Mouse (Mus musculus) c-Kit-positive CD71-negative TER-119-negative erythroid progenitor cells, embryonic 14.5 days (primary cell): ENCODE data around the gene E2f2.

Source experiments
- DNase-seq: peaks from one replicate; pipeline ENCODE4 v3.0.0-alpha.2; 2013; ENCODE audit warnings: low read depth

Gene E2f2

GRCm38 (mm10) chr4:136172011-136172541 is at the start of gene E2f2:
Gene E2f2, plus strand, starts transcription at chr4:136172394.
- peak; percentile 63 for DNase-seq

- DNase-seq, result no peak
Observed at GRCm38 (mm10) chr4:136123111-136123791, 48.9 kb upstream of the E2f2 start.

GRCm38 (mm10) chr4:136123792-136124161 is 48.4 kb upstream of the E2f2 start:
- DNase-seq, result no peak

- no peak for DNase-seq
Observed at GRCm38 (mm10) chr4:136124581-136124980, 47.6 kb upstream of the E2f2 start.

GRCm38 (mm10) chr4:136125458-136125857 is 46.7 kb upstream of the E2f2 start:
- no peak for DNase-seq

GRCm38 (mm10) chr4:136126019-136126418 is 46.2 kb upstream of the E2f2 start:
- no peak for DNase-seq

GRCm38 (mm10) chr4:136127670-136128069 is 44.5 kb upstream of the E2f2 start:
- DNase-seq, result no peak

- DNase-seq, result no peak
Observed at GRCm38 (mm10) chr4:136129842-136130241, 42.4 kb upstream of the E2f2 start.

- no peak for DNase-seq
Observed at GRCm38 (mm10) chr4:136133801-136134200, 38.4 kb upstream of the E2f2 start.

- no peak for DNase-seq
Observed at GRCm38 (mm10) chr4:136134418-136134977, 37.7 kb upstream of the E2f2 start.

- no peak for DNase-seq
Observed at GRCm38 (mm10) chr4:136134978-136135873, 37.0 kb upstream of the E2f2 start.

GRCm38 (mm10) chr4:136135874-136136728 is 36.1 kb upstream of the E2f2 start:
- no peak for DNase-seq

GRCm38 (mm10) chr4:136139326-136140110 is 32.7 kb upstream of the E2f2 start:
- DNase-seq, result no peak

GRCm38 (mm10) chr4:136140327-136141250 is 31.6 kb upstream of the E2f2 start:
- DNase-seq, result peak; percentile 58

- no peak for DNase-seq
Observed at GRCm38 (mm10) chr4:136142267-136143192, 29.7 kb upstream of the E2f2 start.

- DNase-seq, result peak; percentile 89
Observed at GRCm38 (mm10) chr4:136143193-136143976, 28.8 kb upstream of the E2f2 start, which contains the start of gene Id3. Gene Id3, plus strand, starts transcription at chr4:136143497.

- DNase-seq, result no peak
Observed at GRCm38 (mm10) chr4:136144126-136144926, 27.9 kb upstream of the E2f2 start.
